Mouse (Mus musculus) cortical plate, adult 2 months (tissue): ENCODE data around the gene Cdh12.

Source experiments
- CTCF ChIP-seq: fragments of 200-500 bp; IDR thresholded peaks from 2 replicates; pipeline ENCODE4 v1.5.1; 2011; ENCODE audit warnings: mild to moderate bottlenecking, control low read depth, low read length; ENCODE audit not compliant: insufficient read depth; ENCODE audit errors: extremely low read depth
- POLR2A ChIP-seq: fragments of 200-500 bp; IDR thresholded peaks from 2 replicates; pipeline ENCODE4 v1.6.1; 2011; ENCODE audit warnings: mild to moderate bottlenecking, low read length, control low read depth; ENCODE audit not compliant: insufficient read depth; ENCODE audit errors: extremely low read depth

- TF ChIP-seq CTCF, result no peak
- no peak for TF ChIP-seq POLR2A
Measured at GRCm38 (mm10) chr15:21393080-21393479, 944.0 kb downstream of the Cdh12 start.
